Mouse (Mus musculus) heart, adult 8-10 months (tissue): Measurements from ENCODE around the gene Snorc. TPM values are rescaled to one million over a fixed set of nuclear protein-coding genes. Genes with fewer than 3 reads are reported as not detected.
A peak's percentile ranks its signal among the peaks of the same experiment; 100 is the strongest.
"Not testable (repeated sequence)": the region's sequence is repeated elsewhere in the genome, so short reads cannot be mapped to it uniquely, and the experiment has no call there.

Experiments used
- DNase-seq: peaks from one replicate; pipeline ENCODE4 v3.0.0; 2022; ENCODE audit warnings: low spot score
- total RNA-seq, 4 experiments: library from RNA; stranded (reverse); gene quantifications; 2 replicates each; pipeline ENCODE4 v1.2.4; 2022

The Snorc gene
- not detected for total RNA-seq

- not testable (repeated sequence) for DNase-seq
Observed at GRCm38 (mm10) chr1:87469971-87470370, at the start of gene Snorc. Gene Snorc (plus strand): TSS chr1:87470271.

- DNase-seq: no peak
Observed at GRCm38 (mm10) chr1:87435125-87435524, 34.9 kb upstream of the Snorc start.

- no peak for DNase-seq
Observed at GRCm38 (mm10) chr1:87436583-87436982, 33.5 kb upstream of the Snorc start.

GRCm38 (mm10) chr1:87447183-87448104, 22.6 kb upstream of the Snorc start:
- peak; percentile 28 for DNase-seq

GRCm38 (mm10) chr1:87449432-87449831, 20.6 kb upstream of the Snorc start:
- DNase-seq: no peak

GRCm38 (mm10) chr1:87456425-87456824, 13.6 kb upstream of the Snorc start:
- DNase-seq: no peak

GRCm38 (mm10) chr1:87458045-87458444, 12.0 kb upstream of the Snorc start:
- DNase-seq: no peak

- not testable (repeated sequence) for DNase-seq
Observed at GRCm38 (mm10) chr1:87459856-87460255, 10.2 kb upstream of the Snorc start.

- no peak for DNase-seq
Observed at GRCm38 (mm10) chr1:87467469-87467868, 2.6 kb upstream of the Snorc start.

GRCm38 (mm10) chr1:87468321-87468720, 1.8 kb upstream of the Snorc start:
- no peak for DNase-seq

GRCm38 (mm10) chr1:87471914-87472313, 1.8 kb downstream of the Snorc start:
- no peak for DNase-seq

GRCm38 (mm10) chr1:87472576-87472975, 2.5 kb downstream of the Snorc start:
- DNase-seq: no peak

GRCm38 (mm10) chr1:87475076-87475895, 5.2 kb downstream of the Snorc start:
- no peak for DNase-seq

GRCm38 (mm10) chr1:87482546-87482945, 12.5 kb downstream of the Snorc start:
- DNase-seq: no peak

- no peak for DNase-seq
Observed at GRCm38 (mm10) chr1:87486386-87486785, 16.3 kb downstream of the Snorc start.

GRCm38 (mm10) chr1:87492285-87492684, 22.2 kb downstream of the Snorc start:
- no peak for DNase-seq

- DNase-seq: no peak
Observed at GRCm38 (mm10) chr1:87493542-87493941, 23.5 kb downstream of the Snorc start.

- no peak for DNase-seq
Observed at GRCm38 (mm10) chr1:87505524-87505923, 35.5 kb downstream of the Snorc start.

- DNase-seq: no peak
Observed at GRCm38 (mm10) chr1:87507857-87508256, 37.8 kb downstream of the Snorc start.

GRCm38 (mm10) chr1:87508591-87509560, 38.8 kb downstream of the Snorc start:
- no peak for DNase-seq

GRCm38 (mm10) chr1:87509561-87510165, 39.6 kb downstream of the Snorc start, which contains the start of gene Neu2:
Gene Neu2 (plus strand): TSS chr1:87509889.
- DNase-seq: no peak
